Mouse (Mus musculus): Measurements from ENCODE around the gene Cyp2j12.
A peak's percentile ranks its signal among the peaks of the same experiment; 100 is the strongest.
"Not testable (repeated sequence)": the region's sequence is repeated elsewhere in the genome, so short reads cannot be mapped to it uniquely, and the experiment has no call there.

The Cyp2j12 gene

GRCm38 (mm10) chr4:96140732-96141467 is at the start of gene Cyp2j12:
Cyp2j12 (minus strand) TSS chr4:96141152.
- no peak for DNase-seq (ENCODE audit: low read depth, low spot score)

DNA sequence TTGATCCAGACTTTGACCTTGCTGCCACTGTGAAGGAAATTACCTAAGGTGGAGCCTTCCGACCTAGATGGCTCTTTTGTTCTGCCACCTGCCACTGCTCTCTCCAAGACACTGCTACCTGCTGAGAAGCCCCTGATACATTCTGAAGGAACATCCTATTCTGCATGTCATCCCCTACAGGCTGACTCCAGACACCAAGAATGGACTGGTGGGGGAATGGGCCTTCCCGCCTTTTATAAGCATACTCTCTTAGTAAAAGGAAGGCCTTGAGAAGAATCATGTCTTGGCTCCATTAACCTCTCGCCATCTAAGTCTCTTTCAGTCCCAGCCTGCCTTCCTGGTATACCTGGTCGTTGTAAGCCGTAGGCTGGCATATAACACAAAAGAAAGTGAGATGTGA is 48.4 kb upstream of the Cyp2j12 start:
- DNase-seq (ENCODE audit: low read depth, low spot score), result not testable (repeated sequence)

GRCm38 (mm10) chr4:96188671-96189070 is 47.7 kb upstream of the Cyp2j12 start:
- DNase-seq (ENCODE audit: low read depth, low spot score), result not testable (repeated sequence)

GRCm38 (mm10) chr4:96188146-96188545 is 47.2 kb upstream of the Cyp2j12 start:
- not testable (repeated sequence) for DNase-seq (ENCODE audit: low read depth, low spot score)

- DNase-seq (ENCODE audit: low read depth, low spot score), result not testable (repeated sequence)
Measured at GRCm38 (mm10) chr4:96184716-96185115, 43.8 kb upstream of the Cyp2j12 start.

GRCm38 (mm10) chr4:96162839-96163238 is 21.9 kb upstream of the Cyp2j12 start:
- no peak for DNase-seq (ENCODE audit: low read depth, low spot score)

GRCm38 (mm10) chr4:96161575-96161974 is 20.6 kb upstream of the Cyp2j12 start:
- DNase-seq (ENCODE audit: low read depth, low spot score), result no peak

GRCm38 (mm10) chr4:96139226-96139625 is 1.7 kb downstream of the Cyp2j12 start:
- no peak for DNase-seq (ENCODE audit: low read depth, low spot score)

DNA sequence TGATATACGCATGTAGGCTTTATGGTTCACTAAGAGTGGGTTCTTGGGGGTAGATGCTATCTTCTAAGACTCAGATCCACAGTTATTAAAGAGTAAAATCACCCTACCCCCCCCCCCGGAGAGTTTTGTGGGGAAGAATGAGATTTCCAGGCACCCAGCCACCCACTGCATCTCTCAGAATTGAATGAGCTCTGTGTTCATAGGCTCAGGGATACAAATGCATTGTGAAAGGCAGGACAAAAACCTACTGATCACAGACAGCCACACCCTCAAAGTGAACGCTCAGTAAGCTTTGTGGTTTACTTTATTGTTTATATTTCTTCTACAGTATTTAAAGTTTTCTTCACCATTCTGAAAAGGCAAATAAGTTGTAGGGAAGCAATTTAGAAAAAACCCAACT is 6.7 kb downstream of the Cyp2j12 start:
- DNase-seq (ENCODE audit: low read depth, low spot score), result no peak

DNA sequence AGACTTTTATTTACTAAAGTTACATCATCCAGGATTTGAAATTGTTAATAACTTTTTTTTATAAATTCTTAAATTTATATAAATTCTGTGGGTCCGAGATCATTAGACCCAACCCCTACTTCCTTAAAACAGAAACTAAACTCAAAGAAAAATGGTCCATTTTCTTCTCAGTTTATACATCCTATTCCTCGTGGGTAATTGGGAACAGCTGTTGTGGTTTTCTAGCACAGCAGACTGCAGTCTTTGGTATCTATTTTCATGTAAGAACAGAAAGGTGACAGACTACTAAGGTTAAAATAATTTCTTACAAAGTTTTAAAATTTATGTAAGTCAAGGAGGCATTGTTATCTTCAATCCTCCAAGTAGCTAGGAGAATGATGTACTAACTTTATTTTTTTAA is 44.1 kb downstream of the Cyp2j12 start:
- DNase-seq (ENCODE audit: low read depth, low spot score), result peak; percentile 19

- no peak for DNase-seq (ENCODE audit: low read depth, low spot score)
Measured at GRCm38 (mm10) chr4:96091869-96092268, 49.1 kb downstream of the Cyp2j12 start.

DNA sequence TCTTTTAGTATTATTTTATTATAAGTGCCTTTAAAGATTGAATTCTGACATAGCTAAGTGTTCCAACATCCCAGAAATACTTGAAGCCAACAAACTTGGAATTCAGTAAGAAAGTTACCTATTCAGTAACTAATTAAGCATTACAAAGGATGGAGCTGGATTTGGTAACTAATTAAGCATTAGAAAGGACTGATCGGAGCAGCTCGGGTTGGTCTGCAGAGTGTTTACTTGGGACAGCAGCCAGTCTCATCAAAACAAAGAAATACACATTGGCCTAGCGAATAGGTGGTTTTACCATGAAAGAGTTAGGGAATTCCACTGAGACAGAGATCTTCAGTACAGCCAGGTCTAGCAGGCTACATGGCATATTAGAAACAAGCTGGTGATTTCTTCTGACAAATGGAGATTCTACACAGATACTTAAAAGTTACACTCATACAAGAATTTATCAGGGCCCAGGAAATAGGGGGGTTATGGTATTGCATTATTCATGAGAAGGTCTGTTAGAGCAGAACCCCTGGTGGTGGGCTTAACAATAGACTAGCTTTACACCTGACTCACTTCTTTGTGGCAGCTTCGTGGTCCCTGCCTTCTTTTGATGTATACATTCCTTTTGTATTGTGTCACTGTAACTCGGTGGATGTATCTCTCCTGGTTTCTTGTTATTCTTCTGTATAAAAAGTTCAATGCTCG is 51.5 kb downstream of the Cyp2j12 start:
- DNase-seq (ENCODE audit: low read depth, low spot score), result not testable (repeated sequence)

DNA sequence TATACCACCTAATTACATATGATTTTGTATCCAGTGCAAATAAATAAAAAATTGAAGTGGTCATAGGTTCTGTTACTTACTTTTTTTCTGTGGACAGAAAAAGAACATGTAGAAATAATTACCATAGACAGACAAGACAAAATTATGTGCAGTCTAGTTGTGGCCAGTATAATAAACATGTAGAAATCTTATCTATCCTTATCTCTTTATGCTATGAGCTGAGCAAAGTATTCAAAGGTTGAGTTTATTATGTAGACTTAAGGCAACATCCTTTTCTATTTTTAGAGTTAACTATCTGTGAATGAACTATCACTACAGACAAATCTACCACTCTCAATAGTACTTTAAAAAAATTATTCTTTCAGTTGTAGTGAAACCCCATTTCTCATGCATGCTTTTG is 62.6 kb downstream of the Cyp2j12 start:
- no peak for DNase-seq (ENCODE audit: low read depth, low spot score)

DNA sequence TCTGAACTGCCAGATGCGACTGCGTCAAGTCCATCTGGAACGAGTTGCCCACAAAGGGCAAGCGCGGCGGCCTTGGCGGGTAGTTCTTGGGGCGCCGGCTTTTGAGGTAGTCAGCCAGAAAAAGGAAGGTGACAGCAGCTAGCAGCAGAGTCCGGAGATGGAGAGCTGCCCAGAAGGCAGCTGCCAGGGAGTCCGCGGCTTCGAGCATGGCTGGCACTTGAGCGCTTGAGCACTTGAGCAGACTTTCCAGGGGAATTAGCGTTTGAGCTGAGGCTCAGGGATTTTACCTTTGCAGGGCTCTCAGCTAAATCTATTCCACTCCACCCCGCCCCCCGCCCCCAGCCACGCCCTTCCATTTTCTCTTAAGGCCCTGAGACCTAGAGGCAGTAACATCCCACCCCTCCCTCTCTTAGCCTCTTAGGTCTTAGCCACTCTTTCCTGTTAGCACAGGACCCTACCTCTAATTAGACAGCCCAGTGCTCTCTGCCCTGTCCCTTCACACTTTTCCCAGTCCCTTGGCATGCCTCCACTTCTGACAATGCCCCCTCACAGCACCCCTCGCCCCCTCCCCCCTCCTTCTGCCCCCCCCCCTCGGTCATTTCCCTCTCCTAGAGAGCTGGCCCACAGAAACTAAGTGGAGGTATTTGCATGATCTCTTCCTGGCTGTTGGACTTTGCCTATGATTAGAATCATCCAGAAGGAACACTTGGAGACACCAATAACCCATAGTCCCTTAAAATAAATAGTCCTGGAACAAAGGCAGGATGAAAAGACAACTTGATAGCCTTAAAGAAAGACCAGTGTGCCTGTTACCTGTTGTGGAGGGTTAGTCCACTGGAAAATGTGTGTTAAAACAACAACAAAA is 63.5 kb downstream of the Cyp2j12 start, which contains the start of gene Cyp2j13:
Gene Cyp2j13 (minus strand): TSS at position 286 of the 865 bp plus-strand sequence.
- peak; percentile 60 for DNase-seq (ENCODE audit: low read depth, low spot score)

DNA sequence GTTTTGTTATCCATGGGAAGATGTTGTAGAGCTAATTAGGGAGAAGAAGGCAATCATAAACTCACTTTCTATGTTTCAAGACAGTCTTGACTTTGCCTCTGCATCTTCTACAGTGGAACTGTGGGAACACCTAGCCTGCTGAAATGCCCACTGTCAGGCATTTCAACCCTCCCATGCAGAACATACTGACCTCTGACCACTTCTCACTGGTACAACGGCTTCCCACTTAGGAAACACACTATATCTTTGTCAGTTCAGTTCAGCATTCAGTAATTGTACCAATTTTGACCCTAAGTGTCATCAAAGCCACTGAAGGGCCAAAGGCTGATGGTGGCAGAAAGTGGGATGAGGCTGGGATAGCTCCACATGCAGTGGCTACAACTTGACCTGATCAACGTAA is 78.9 kb downstream of the Cyp2j12 start:
- DNase-seq (ENCODE audit: low read depth, low spot score), result no peak

DNA sequence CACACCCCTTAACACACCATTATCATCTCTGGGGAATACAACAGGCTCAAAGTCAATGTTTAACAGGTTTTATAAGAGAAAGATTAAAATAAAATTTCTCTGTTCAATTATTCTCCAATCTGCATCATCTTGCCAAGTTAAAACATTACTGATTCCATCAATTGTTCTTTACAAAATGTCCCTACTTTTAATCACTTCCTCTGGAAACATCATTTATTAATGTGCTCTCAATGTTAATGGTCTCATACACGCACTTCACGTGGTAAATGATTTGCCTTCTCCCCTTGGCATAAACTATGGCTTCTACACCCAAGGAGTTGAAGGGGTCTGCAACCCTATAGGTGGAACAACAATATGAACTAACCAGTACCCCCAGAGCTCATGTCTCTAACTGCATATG is 80.8 kb downstream of the Cyp2j12 start:
- no peak for DNase-seq (ENCODE audit: low read depth, low spot score)

Measured in forelimb bud, embryonic 11.5 days (tissue).